Mouse (Mus musculus) lung, postnatal 0 days (tissue): ENCODE measurements around the gene Zan.

ENCODE experiments used
- CTCF ChIP-seq: IDR thresholded peaks from 2 replicates; pipeline ENCODE4 v1.5.1; 2016; ENCODE audit warnings: antibody characterized with exemption, mild to moderate bottlenecking
- EP300 ChIP-seq: IDR thresholded peaks from 2 replicates; pipeline ENCODE4 v1.6.1; 2016; ENCODE audit warnings: antibody characterized with exemption, mild to moderate bottlenecking, control low read depth

DNA sequence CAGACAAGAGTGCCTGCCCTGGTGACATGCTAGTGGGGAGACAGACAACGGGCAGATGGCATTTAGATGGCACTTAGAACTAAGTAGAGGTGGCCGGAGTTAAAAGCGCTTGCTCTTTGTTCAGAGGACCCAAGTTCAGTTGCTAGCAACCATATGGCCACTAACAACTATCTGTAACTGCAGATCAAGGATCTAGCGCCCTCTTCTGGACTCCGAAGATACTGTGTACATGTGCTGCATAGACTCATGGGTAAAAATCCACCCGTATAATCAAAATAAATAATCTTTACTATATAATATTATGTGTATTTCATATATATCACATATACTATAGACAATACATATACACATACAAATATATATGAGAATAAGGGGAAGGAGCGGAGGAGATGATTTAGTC, 10.8 kb upstream of the Zan start:
- peak; percentile 41 for TF ChIP-seq CTCF
- no peak for TF ChIP-seq EP300
